Mouse (Mus musculus) embryo, embryonic 10.5 days (tissue): ENCODE measurements at regions not wholly inside any gene's neighbourhood (a gene's known extent, or its start where the extent isn't known, plus 50 kb on each side); places are given as distances from the start of the nearest gene placed in this dataset.

Experiments used
- DNase-seq: peaks from one replicate; pipeline ENCODE4 v3.0.0-alpha.2; 2015; ENCODE audit warnings: low spot score

- no peak for DNase-seq
These were observed 87.7 kb upstream of the 4933412E24Rik start for GRCm38 (mm10) chr15:60104126-60104525.

GRCm38 (mm10) chr15:60101485-60102280, 85.3 kb upstream of the 4933412E24Rik start:
- no peak for DNase-seq

GRCm38 (mm10) chr15:60097141-60097540, 80.7 kb upstream of the 4933412E24Rik start:
- peak; percentile 77 for DNase-seq

- DNase-seq: no peak
These were observed 79.7 kb upstream of the 4933412E24Rik start for GRCm38 (mm10) chr15:60096131-60096530.

- DNase-seq: no peak
These were observed 73.5 kb upstream of the 4933412E24Rik start for GRCm38 (mm10) chr15:60089921-60090320.

GRCm38 (mm10) chr15:60088964-60089899, 72.8 kb upstream of the 4933412E24Rik start:
- no peak for DNase-seq
